Mouse (Mus musculus) kidney, adult 2 months (tissue): Measurements from ENCODE around the gene Fbxo36.
A peak's percentile ranks its signal among the peaks of the same experiment; 100 is the strongest.

ENCODE experiments used
- CTCF ChIP-seq: fragments of 200-500 bp; conservative IDR thresholded peaks from 2 replicates; pipeline ENCODE4 v1.5.1; 2011; ENCODE audit warnings: low read depth, mild to moderate bottlenecking, control low read depth, low read length, moderate library complexity, mixed read lengths; ENCODE audit not compliant: insufficient read depth, insufficient read length
- POLR2A ChIP-seq: fragments of 200-500 bp; IDR thresholded peaks from one replicate; pipeline ENCODE4 v1.6.1; 2011; ENCODE audit warnings: low read depth, low read length, control low read depth

GRCm38 (mm10) chr1:84885921-84886320, 46.3 kb downstream of the Fbxo36 start:
- peak; percentile 30; the same call in 1 of the 2 replicates for TF ChIP-seq CTCF
- TF ChIP-seq POLR2A: no peak
